ENCODE assay signal across 21 mouse cellular contexts in genomic region chr7:38147477-38147876, GRCm38 (mm10). TPM values are rescaled to one million over a fixed set of nuclear protein-coding genes. Genes with fewer than 3 reads are reported as not detected.
A peak's percentile ranks its signal among the peaks of the same experiment; 100 is the strongest.
DNase-seq lines count a peak whose midpoint lies in the region; ATAC-seq and TF ChIP-seq lines count a peak whose summit lies in the region.
"Had no signal": no experiment of that assay in that cellular context is flagged by ENCODE, and none has a peak within 500 bp of the region (broad histone marks: within the 10 kb centered on the region; RNA-seq: fewer than 3 reads in every experiment).

No protein-coding gene starts in this region.

- DNase-seq in heart, adult 2 months: no peak
- DNase-seq in heart, adult 11 months: no peak
- no peak for DNase-seq in liver, embryonic 14.5 days (ENCODE audit: low read depth in 3 of 3, low spot score in 3 of 3)
- DNase-seq in liver (no peak), ZHBTc4 (ENCODE audit: low read depth, low spot score) (peak; percentile 50)
- DNase-seq in spleen, adult 12 weeks (ENCODE audit: low spot score): no peak
- DNase-seq: adrenal gland, postnatal 14 days; cerebellum, adult 9-10 months; gastrocnemius, postnatal 14 days; heart, postnatal 4 days; kidney, adult 18-20 months; kidney, postnatal 36 days; right cerebral cortex, postnatal 4 days; thymus, adult 18-20 months had no signal

- no peak overlapping the region for H3K27ac ChIP-seq in heart, adult 2 months
- H3K27ac ChIP-seq in liver, embryonic 14.5 days: no peak overlapping the region
- H3K27ac ChIP-seq: embryonic facial prominence, embryonic 10.5 days; heart, embryonic 15.5 days; limb, embryonic 12.5 days; liver, embryonic 15.5 days had no signal

- H3K27me3 ChIP-seq in heart, adult 2 months (ENCODE audit: control insufficient read depth, insufficient read depth, low read length): no peaks in the 10 kb centered on the region
- no peaks in the 10 kb centered on the region for H3K27me3 ChIP-seq in liver, embryonic 14.5 days (ENCODE audit: control insufficient read depth, insufficient read depth, low read length)
- peaks cover 16% of the 10 kb centered on the region for H3K27me3 ChIP-seq in E14TG2a.4 (ENCODE audit: insufficient read depth, low read length)
- H3K27me3 ChIP-seq: heart, embryonic 15.5 days; liver, embryonic 15.5 days had no signal

- intact Hi-C loops in heart, adult 2 months (cut with DNase I): loop anchor here (10.0 kb wide), 1 partner anchor 773 kb away; no protein-coding TSS in a partner anchor

- no peaks in the 10 kb centered on the region for H3K9me3 ChIP-seq in liver, embryonic 14.5 days (ENCODE audit: control insufficient read depth, low read length)
- peaks cover 6% of the 10 kb centered on the region for H3K9me3 ChIP-seq in E14TG2a.4 (ENCODE audit: low read length)
- H3K9me3 ChIP-seq: heart, embryonic 15.5 days; liver, embryonic 15.5 days had no signal

- no peak overlapping the region for H3K4me2 ChIP-seq in liver, embryonic 14.5 days (ENCODE audit: low read depth)
- H3K4me2 ChIP-seq: heart, embryonic 15.5 days; limb, embryonic 12.5 days; liver, embryonic 15.5 days had no signal

- ATAC-seq in liver, embryonic 14.5 days (ENCODE audit: insufficient read depth): no peak
- no peak for ATAC-seq in activated CD4-positive, CD25-positive, alpha-beta regulatory T cell, adult 4 months
- ATAC-seq: hindbrain, embryonic 16.5 days had no signal

- H3K79me2 ChIP-seq in heart, adult 2 months (replicated peaks; ENCODE audit: control insufficient read depth, insufficient read depth, low read length): no peaks in the 10 kb centered on the region

- no peak overlapping the region for H3K4me3 ChIP-seq in heart, adult 2 months
- no peak overlapping the region for H3K4me3 ChIP-seq in liver, embryonic 14.5 days (ENCODE audit: insufficient read depth in 1 of 2, low read depth in 2 of 2, low read length in 2 of 2)
- H3K4me3 ChIP-seq in E14TG2a.4 (replicated peaks; ENCODE audit: low read length): no peak overlapping the region
- H3K4me3 ChIP-seq: embryonic facial prominence, embryonic 10.5 days; heart, embryonic 15.5 days; limb, embryonic 12.5 days; liver, embryonic 15.5 days had no signal

- no peak for TF ChIP-seq EP300 in heart, adult 2 months (IDR thresholded peaks at IDR 0.05; ENCODE audit: insufficient read depth, low read depth, low read length)
- TF ChIP-seq EP300 in liver, embryonic 14.5 days (IDR thresholded peaks at IDR 0.05; ENCODE audit: low read depth): no peak

- no peak overlapping the region for H3K9ac ChIP-seq in heart, adult 2 months (ENCODE audit: low read depth, low read length)
- no peak overlapping the region for H3K9ac ChIP-seq in liver, embryonic 14.5 days (replicated peaks)
- H3K9ac ChIP-seq: heart, embryonic 15.5 days; limb, embryonic 12.5 days; liver, embryonic 15.5 days had no signal

- no peak for TF ChIP-seq POLR2A in heart, adult 2 months (IDR thresholded peaks at IDR 0.05; ENCODE audit: insufficient read depth, low read depth, low read length)

- H3K36me3 ChIP-seq in heart, adult 2 months (ENCODE audit: control insufficient read depth, insufficient read depth, low read length): no peaks in the 10 kb centered on the region
- H3K36me3 ChIP-seq in liver, embryonic 14.5 days (replicated peaks; ENCODE audit: control insufficient read depth, insufficient read depth, low read depth): no peaks in the 10 kb centered on the region
- no peaks in the 10 kb centered on the region for H3K36me3 ChIP-seq in E14TG2a.4 (ENCODE audit: insufficient read depth, low read length)
- H3K36me3 ChIP-seq: embryonic facial prominence, embryonic 10.5 days; heart, embryonic 15.5 days; limb, embryonic 12.5 days; liver, embryonic 15.5 days had no signal

- WGBS in heart, adult 2 months: 89% methylated on average over 6 of the region's 6 CpGs
- WGBS in liver, embryonic 14.5 days (ENCODE audit: insufficient replicate concordance): 66% methylated on average over 6 of the region's 6 CpGs

- TF ChIP-seq CTCF in heart, adult 2 months (IDR thresholded peaks at IDR 0.05): peak; percentile 21; the same call in 1 of the 2 replicates
- TF ChIP-seq CTCF in liver, embryonic 14.5 days (IDR thresholded peaks at IDR 0.05; ENCODE audit: low read depth): peak; percentile 60
- TF ChIP-seq CTCF in E14TG2a.4 (conservative IDR thresholded peaks at IDR 0.05; ENCODE audit: low read length): peak; percentile 83

- no peaks in the 10 kb centered on the region for H3K4me1 ChIP-seq in heart, adult 2 months (ENCODE audit: control insufficient read depth, insufficient read depth, low read length)
- no peaks in the 10 kb centered on the region for H3K4me1 ChIP-seq in liver, embryonic 14.5 days (replicated peaks; ENCODE audit: control insufficient read depth in 2 of 2, insufficient read depth in 2 of 2, low read length in 1 of 2)
- H3K4me1 ChIP-seq in E14TG2a.4 (replicated peaks; ENCODE audit: low read depth, low read length): peaks cover 20% of the 10 kb centered on the region
- H3K4me1 ChIP-seq: heart, embryonic 15.5 days; limb, embryonic 12.5 days; liver, embryonic 15.5 days had no signal

RNA-seq across cellular contexts. Expression of gene 1600014C10Rik, which starts 35.5 kb away (rescaled TPM):
- 10 to 100 TPM; 31.6 to 32.0 TPM for total RNA-seq in heart, adult 2 months (2021)
- 29.3 and 50.6 TPM in 2 replicates for polyA plus RNA-seq in heart, adult 2 months (2012; rRNA removed)
- 3.6 and 4.7 TPM in 2 replicates for polyA plus RNA-seq in liver, embryonic 14.5 days (2012; rRNA removed)
- polyA plus RNA-seq in liver, embryonic 14.5 days (2014; fragmentation: Nextera tagmentation; extraction: Ambion mirVana): 10.3 and 11.2 TPM in 2 replicates
- 100 to 1,000 TPM; 149 to 152 TPM for polyA plus RNA-seq in activated CD4-positive, CD25-positive, alpha-beta regulatory T cell, adult 4 months (2017; shearing (Covaris generic))

RNA-seq across cellular contexts. Expression of gene Ccne1, which starts 40.1 kb away (rescaled TPM):
- total RNA-seq in heart, adult 2 months (2021): 1 to 10 TPM in 1 of 2 experiments, under 1 TPM in 1; 0.91 to 1.3 TPM
- 0.90 and 1.3 TPM in 2 replicates for polyA plus RNA-seq in heart, adult 2 months (2012; rRNA removed)
- polyA plus RNA-seq in liver, embryonic 14.5 days (2012; rRNA removed): 51.2 and 71.1 TPM in 2 replicates
- polyA plus RNA-seq in liver, embryonic 14.5 days (2014; fragmentation: Nextera tagmentation; extraction: Ambion mirVana): 87.8 and 94.9 TPM in 2 replicates
- polyA plus RNA-seq in activated CD4-positive, CD25-positive, alpha-beta regulatory T cell, adult 4 months (2017; shearing (Covaris generic)): 1 to 10 TPM; 4.4 to 8.1 TPM

Comparison
In these comparisons a context has a peak if more than half of its experiments do, and no peak if none do; other contexts are left out.
1. CTCF ChIP-seq: peak in every context shown above with its lines; median percentile 83 in E14TG2a.4; 60 in liver, embryonic 14.5 days; 21 in heart, adult 2 months.
2. RNA of gene Ccne1, which starts 40.1 kb away (polyA plus RNA-seq): 51.2 to 94.9 TPM in liver, embryonic 14.5 days; 4.4 to 8.1 TPM in activated CD4-positive, CD25-positive, alpha-beta regulatory T cell, adult 4 months and 0.90 to 1.3 TPM in heart, adult 2 months; every median in the first group is over 4 times any median in the second.